Mouse (Mus musculus): ENCODE data around the gene Irx2. TPM values are rescaled to one million over a fixed set of nuclear protein-coding genes. Genes with fewer than 3 reads are reported as not detected.
A peak's percentile ranks its signal among the peaks of the same experiment; 100 is the strongest.

Gene Irx2
- polyA plus RNA-seq, 1 experiment from 2014 or later, result 13.3 TPM

DNA sequence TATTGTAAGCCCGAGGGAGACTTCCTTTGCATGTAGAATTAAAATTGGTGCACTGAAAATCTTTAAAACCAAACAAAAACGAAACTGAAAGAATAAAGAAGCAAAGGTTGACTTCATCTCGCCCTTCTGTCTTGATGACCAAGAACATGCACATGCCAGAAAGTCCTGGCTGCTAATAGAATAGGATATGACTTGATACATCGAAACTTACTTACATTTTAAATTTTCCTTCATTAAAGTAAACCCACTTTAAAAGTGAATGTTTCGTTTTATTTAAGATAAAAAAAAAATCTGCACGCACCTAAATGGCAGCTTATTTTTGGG, 3.8 kb upstream of the Irx2 start:
- Histone ChIP-seq H3K4me3 (ENCODE audit: low read depth, low read length) (peak overlapping the region; percentile 37), H3K36me3 (ENCODE audit: control insufficient read depth, insufficient read depth, low read length) (no peaks in the 10 kb centered on the region), H3K4me2 (peak overlapping the region; percentile 64), H3K27ac (ENCODE audit: low read depth, low read length) (no peak overlapping the region), H3K9ac (ENCODE audit: low read depth, low read length) (no peak overlapping the region), H3K27me3 (ENCODE audit: control insufficient read depth, insufficient read depth, low read length) (peaks cover 81% of the 10 kb centered on the region), H3K4me1 (ENCODE audit: control insufficient read depth, insufficient read depth, low read length) (peaks cover 3% of the 10 kb centered on the region), H3K9me3 (replicated peaks; ENCODE audit: control insufficient read depth, low read length) (no peaks in the 10 kb centered on the region)
- WGBS (ENCODE audit: insufficient replicate concordance), result 8% methylated on average over 6 of the region's 6 CpGs
- ATAC-seq (replicated peaks; ENCODE audit: insufficient number of reproducible peaks, low FRiP score, low TSS enrichment), result no peak

GRCm38 (mm10) chr13:72625236-72625950, 3.2 kb upstream of the Irx2 start:
- no peak for ATAC-seq (replicated peaks; ENCODE audit: insufficient number of reproducible peaks, low FRiP score, low TSS enrichment)
- Histone ChIP-seq H3K27ac (ENCODE audit: low read depth, low read length) (no peak overlapping the region), H3K4me2 (peak overlapping the region; percentile 64), H3K4me3 (ENCODE audit: low read depth, low read length) (peak overlapping the region; percentile 37), H3K9me3 (replicated peaks; ENCODE audit: control insufficient read depth, low read length) (no peaks in the 10 kb centered on the region), H3K4me1 (ENCODE audit: control insufficient read depth, insufficient read depth, low read length) (peaks cover 3% of the 10 kb centered on the region), H3K27me3 (ENCODE audit: control insufficient read depth, insufficient read depth, low read length) (peaks cover 86% of the 10 kb centered on the region), H3K36me3 (ENCODE audit: control insufficient read depth, insufficient read depth, low read length) (no peaks in the 10 kb centered on the region), H3K9ac (ENCODE audit: low read depth, low read length) (0 out of 2 replicates have a peak overlapping the region, but pooled peaks have one; percentile 16)
- WGBS (ENCODE audit: insufficient replicate concordance), result 8% methylated on average over 28 of the region's 28 CpGs

DNA sequence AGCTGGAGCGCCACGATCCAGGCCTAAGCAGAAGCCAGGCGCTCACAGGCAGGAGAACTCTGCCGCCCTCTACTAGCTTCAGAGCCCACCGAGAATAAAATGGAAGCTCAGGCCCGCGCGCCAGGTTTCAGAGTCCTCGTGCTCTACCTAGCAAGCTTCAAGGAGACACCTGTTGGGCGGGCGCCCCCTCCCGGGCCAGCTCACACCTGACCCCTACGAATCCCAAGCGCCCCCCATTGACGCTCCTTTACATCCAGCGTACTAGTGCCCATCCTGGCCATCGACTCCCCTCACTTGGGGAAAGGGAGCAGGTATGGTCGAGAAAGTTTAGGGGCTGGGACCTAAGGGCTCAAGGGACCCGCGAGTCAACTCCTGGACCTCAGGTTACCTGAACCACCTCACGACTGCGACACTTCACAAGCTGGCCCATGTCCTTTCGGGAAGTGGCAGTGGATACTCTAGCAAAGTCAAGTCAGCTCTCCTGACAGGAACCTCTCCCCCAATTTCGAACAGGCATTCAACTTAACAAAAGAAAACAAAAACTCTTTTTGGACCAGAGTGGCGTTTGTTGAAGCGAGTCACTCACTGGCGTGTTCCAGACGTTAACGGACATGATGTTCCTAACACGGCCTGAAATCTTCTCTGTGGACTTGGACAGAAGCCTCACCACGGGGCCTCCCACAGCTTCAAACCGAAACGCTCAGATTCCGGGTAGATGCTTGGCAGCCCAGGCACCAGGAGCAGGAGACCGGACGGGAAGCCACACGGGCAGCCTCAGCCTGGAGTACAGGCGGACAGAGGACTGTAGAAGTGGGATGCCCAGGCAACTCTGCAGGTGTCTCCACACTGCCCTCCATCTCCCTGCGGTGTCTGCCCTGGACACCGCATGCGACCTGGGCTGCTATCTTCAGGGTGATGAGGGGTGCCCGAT, 964 bp upstream of the Irx2 start:
- H3K27me3 ChIP-seq (ENCODE audit: control insufficient read depth, insufficient read depth, low read length), result peaks cover 90% of the 10 kb centered on the region
- peak overlapping the region; percentile 67 for H3K9ac ChIP-seq (ENCODE audit: low read depth, low read length)
- peak overlapping the region; percentile 74 for H3K27ac ChIP-seq (ENCODE audit: low read depth, low read length)
- peak overlapping the region; percentile 90 for H3K4me2 ChIP-seq
- H3K36me3 ChIP-seq (ENCODE audit: control insufficient read depth, insufficient read depth, low read length), result no peaks in the 10 kb centered on the region
- H3K9me3 ChIP-seq (replicated peaks; ENCODE audit: control insufficient read depth, low read length), result no peaks in the 10 kb centered on the region
- ATAC-seq (replicated peaks; ENCODE audit: insufficient number of reproducible peaks, low FRiP score, low TSS enrichment), result 0 out of 2 replicates have a peak, but pooled peaks have one; percentile 1
- peaks cover 3% of the 10 kb centered on the region for H3K4me1 ChIP-seq (ENCODE audit: control insufficient read depth, insufficient read depth, low read length)
- 1% methylated on average over 42 of the region's 42 CpGs for WGBS (ENCODE audit: insufficient replicate concordance)
- peak overlapping the region; percentile 73 for H3K4me3 ChIP-seq (ENCODE audit: low read depth, low read length)

DNA sequence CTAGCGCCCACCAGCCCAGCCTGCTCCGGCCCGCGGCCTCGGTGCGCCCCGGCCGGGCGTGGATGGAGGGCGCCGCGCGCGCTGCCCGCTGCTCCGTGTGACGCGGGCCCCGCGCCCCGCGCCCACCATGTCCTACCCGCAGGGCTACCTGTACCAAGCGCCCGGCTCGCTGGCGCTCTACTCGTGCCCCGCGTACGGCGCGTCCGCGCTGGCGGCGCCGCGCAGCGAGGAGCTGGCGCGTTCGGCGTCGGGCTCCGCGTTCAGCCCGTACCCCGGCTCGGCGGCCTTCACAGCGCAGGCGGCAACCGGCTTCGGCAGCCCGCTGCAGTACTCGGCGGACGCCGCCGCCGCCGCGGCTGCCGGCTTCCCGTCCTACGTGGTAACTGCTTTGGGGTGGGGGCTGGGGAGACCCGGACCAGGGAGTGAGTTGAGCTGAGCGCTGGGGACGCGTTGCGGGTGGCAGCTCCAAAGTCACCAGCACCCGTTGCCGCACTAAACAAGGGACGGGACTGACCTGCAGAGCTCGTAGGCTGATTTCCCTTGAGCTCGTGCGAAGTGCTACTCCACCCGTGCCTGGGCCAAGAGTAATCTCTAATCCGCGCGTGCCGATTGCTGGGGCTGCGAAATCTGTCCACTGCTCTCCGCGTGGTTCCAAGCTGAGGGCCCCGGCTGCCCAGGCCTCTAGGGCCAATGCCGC, 463 bp downstream of the Irx2 start:
- under 1% methylated on average over 88 of the region's 88 CpGs for WGBS (ENCODE audit: insufficient replicate concordance)

GRCm38 (mm10) chr13:72629806-72630205, 1.2 kb downstream of the Irx2 start:
- Histone ChIP-seq H3K9ac (ENCODE audit: low read depth, low read length) (peak overlapping the region; percentile 79), H3K27me3 (ENCODE audit: control insufficient read depth, insufficient read depth, low read length) (peaks cover 90% of the 10 kb centered on the region), H3K9me3 (replicated peaks; ENCODE audit: control insufficient read depth, low read length) (no peaks in the 10 kb centered on the region), H3K27ac (ENCODE audit: low read depth, low read length) (no peak overlapping the region), H3K4me1 (ENCODE audit: control insufficient read depth, insufficient read depth, low read length) (peaks cover 3% of the 10 kb centered on the region), H3K4me2 (peak overlapping the region; percentile 90), H3K36me3 (ENCODE audit: control insufficient read depth, insufficient read depth, low read length) (no peaks in the 10 kb centered on the region), H3K4me3 (ENCODE audit: low read depth, low read length) (peak overlapping the region; percentile 73)
- no peak for ATAC-seq (replicated peaks; ENCODE audit: insufficient number of reproducible peaks, low FRiP score, low TSS enrichment)
- WGBS (ENCODE audit: insufficient replicate concordance), result 3% methylated on average over 13 of the region's 13 CpGs

More for the DNA sequence above, 463 bp downstream of the Irx2 start:
- Histone ChIP-seq H3K27ac (ENCODE audit: low read depth, low read length) (peak overlapping the region; percentile 74), H3K4me1 (ENCODE audit: control insufficient read depth, insufficient read depth, low read length) (peaks cover 3% of the 10 kb centered on the region), H3K9me3 (replicated peaks; ENCODE audit: control insufficient read depth, low read length) (no peaks in the 10 kb centered on the region), H3K4me3 (ENCODE audit: low read depth, low read length) (peak overlapping the region; percentile 73), H3K27me3 (ENCODE audit: control insufficient read depth, insufficient read depth, low read length) (peaks cover 85% of the 10 kb centered on the region), H3K36me3 (ENCODE audit: control insufficient read depth, insufficient read depth, low read length) (no peaks in the 10 kb centered on the region), H3K4me2 (peak overlapping the region; percentile 90), H3K9ac (ENCODE audit: low read depth, low read length) (peak overlapping the region; percentile 79)
- peak; percentile 16 for ATAC-seq (replicated peaks; ENCODE audit: insufficient number of reproducible peaks, low FRiP score, low TSS enrichment)

- Histone ChIP-seq H3K4me3 (ENCODE audit: low read depth, low read length) (peak overlapping the region; percentile 73), H3K9me3 (replicated peaks; ENCODE audit: control insufficient read depth, low read length) (no peaks in the 10 kb centered on the region), H3K4me2 (peak overlapping the region; percentile 90), H3K9ac (ENCODE audit: low read depth, low read length) (peak overlapping the region; percentile 79), H3K4me1 (ENCODE audit: control insufficient read depth, insufficient read depth, low read length) (peaks cover 3% of the 10 kb centered on the region), H3K27ac (ENCODE audit: low read depth, low read length) (no peak overlapping the region), H3K27me3 (ENCODE audit: control insufficient read depth, insufficient read depth, low read length) (peaks cover 91% of the 10 kb centered on the region), H3K36me3 (ENCODE audit: control insufficient read depth, insufficient read depth, low read length) (no peaks in the 10 kb centered on the region)
- ATAC-seq (replicated peaks; ENCODE audit: insufficient number of reproducible peaks, low FRiP score, low TSS enrichment), result no peak
- 3% methylated on average over 60 of the region's 60 CpGs for WGBS (ENCODE audit: insufficient replicate concordance)
Observed at GRCm38 (mm10) chr13:72630501-72631372, 2.1 kb downstream of the Irx2 start.

DNA sequence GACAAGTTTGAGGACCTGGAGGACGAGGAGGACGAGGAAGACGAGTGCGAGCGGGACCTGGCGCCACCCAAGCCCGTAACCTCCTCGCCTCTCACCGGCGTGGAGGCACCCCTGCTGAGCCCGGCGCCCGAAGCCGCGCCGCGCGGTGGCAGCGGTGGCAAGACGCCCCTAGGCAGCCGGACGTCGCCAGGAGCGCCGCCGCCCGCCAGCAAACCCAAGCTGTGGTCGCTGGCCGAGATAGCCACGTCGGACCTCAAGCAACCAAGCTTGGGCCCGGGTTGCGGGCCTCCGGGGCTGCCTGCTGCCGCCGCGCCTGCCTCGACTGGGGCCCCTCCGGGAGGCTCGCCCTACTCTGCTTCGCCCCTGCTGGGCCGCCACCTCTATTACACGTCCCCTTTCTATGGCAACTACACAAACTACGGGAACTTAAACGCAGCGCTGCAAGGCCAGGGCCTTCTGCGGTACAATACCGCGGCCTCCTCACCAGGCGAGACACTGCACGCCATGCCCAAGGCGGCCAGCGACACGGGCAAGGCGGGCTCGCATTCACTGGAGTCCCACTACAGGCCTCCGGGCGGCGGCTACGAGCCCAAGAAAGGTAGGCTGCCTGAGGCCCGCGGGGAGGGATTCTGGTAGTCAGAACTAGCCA, 2.9 kb downstream of the Irx2 start:
- WGBS (ENCODE audit: insufficient replicate concordance), result 2% methylated on average over 50 of the region's 62 CpGs
- Histone ChIP-seq H3K4me2 (peak overlapping the region; percentile 90), H3K27ac (ENCODE audit: low read depth, low read length) (0 out of 2 replicates have a peak overlapping the region, but pooled peaks have one; percentile 18), H3K36me3 (ENCODE audit: control insufficient read depth, insufficient read depth, low read length) (no peaks in the 10 kb centered on the region), H3K4me3 (ENCODE audit: low read depth, low read length) (peak overlapping the region; percentile 73), H3K9me3 (replicated peaks; ENCODE audit: control insufficient read depth, low read length) (no peaks in the 10 kb centered on the region), H3K27me3 (ENCODE audit: control insufficient read depth, insufficient read depth, low read length) (peaks cover 89% of the 10 kb centered on the region), H3K9ac (ENCODE audit: low read depth, low read length) (peak overlapping the region; percentile 79), H3K4me1 (ENCODE audit: control insufficient read depth, insufficient read depth, low read length) (peaks cover 3% of the 10 kb centered on the region)
- no peak for ATAC-seq (replicated peaks; ENCODE audit: insufficient number of reproducible peaks, low FRiP score, low TSS enrichment)

Measured in heart, embryonic 11.5 days (tissue).